Mouse (Mus musculus) cerebellum, postnatal 25 days (tissue): ENCODE results near the gene Grb10.

ENCODE experiments used
- DNase-seq, 2 experiments: peaks; one replicate each; pipeline ENCODE4 v3.0.0; 2021; ENCODE audit warnings: mixed read lengths in 2 of 2

The Grb10 gene

GRCm38 (mm10) chr11:12032831-12033230 lies 5.7 kb downstream of the Grb10 start:
- no peak for DNase-seq

- DNase-seq: peak; percentile 52 to 75
Observed at GRCm38 (mm10) chr11:12026638-12027037, 11.8 kb downstream of the Grb10 start.

GRCm38 (mm10) chr11:12025756-12026593 lies 12.5 kb downstream of the Grb10 start:
- DNase-seq: peak; percentile 89 to 93

- no peak for DNase-seq
Observed at GRCm38 (mm10) chr11:12025392-12025755, 13.1 kb downstream of the Grb10 start.

GRCm38 (mm10) chr11:12023051-12023450 lies 15.4 kb downstream of the Grb10 start:
- DNase-seq: no peak

GRCm38 (mm10) chr11:12019651-12020050 lies 18.8 kb downstream of the Grb10 start:
- DNase-seq: no peak

GRCm38 (mm10) chr11:12018604-12019003 lies 19.9 kb downstream of the Grb10 start:
- no peak for DNase-seq

GRCm38 (mm10) chr11:12010084-12010483 lies 28.4 kb downstream of the Grb10 start:
- DNase-seq: no peak

- DNase-seq: no peak
Observed at GRCm38 (mm10) chr11:12000293-12000910, 38.1 kb downstream of the Grb10 start.

GRCm38 (mm10) chr11:11998881-11999280 lies 39.6 kb downstream of the Grb10 start:
- no peak for DNase-seq

GRCm38 (mm10) chr11:11997045-11997444 lies 41.4 kb downstream of the Grb10 start:
- peak in 1 of 2 experiments; percentile 6 for DNase-seq

- DNase-seq: no peak
Observed at GRCm38 (mm10) chr11:11995371-11995770, 43.1 kb downstream of the Grb10 start.

GRCm38 (mm10) chr11:11993807-11994206 lies 44.7 kb downstream of the Grb10 start:
- DNase-seq: no peak

- no peak for DNase-seq
Observed at GRCm38 (mm10) chr11:11993183-11993582, 45.3 kb downstream of the Grb10 start.

- no peak for DNase-seq
Observed at GRCm38 (mm10) chr11:11989850-11990249, 48.6 kb downstream of the Grb10 start.

- no peak for DNase-seq
Observed at GRCm38 (mm10) chr11:11987233-11987632, 51.2 kb downstream of the Grb10 start.

- no peak for DNase-seq
Observed at GRCm38 (mm10) chr11:11978611-11979197, 59.8 kb downstream of the Grb10 start.

GRCm38 (mm10) chr11:11974591-11975255 lies 63.8 kb downstream of the Grb10 start:
- peak; percentile 25 to 37 for DNase-seq

- peak; percentile 49 to 69 for DNase-seq
Observed at GRCm38 (mm10) chr11:11973366-11974014, 65.0 kb downstream of the Grb10 start.

- DNase-seq: no peak
Observed at GRCm38 (mm10) chr11:11972401-11973110, 65.9 kb downstream of the Grb10 start.

- DNase-seq: no peak
Observed at GRCm38 (mm10) chr11:11970246-11970645, 68.2 kb downstream of the Grb10 start.

GRCm38 (mm10) chr11:11968830-11969229 lies 69.7 kb downstream of the Grb10 start:
- DNase-seq: no peak
